Mouse (Mus musculus) intestine, postnatal 0 days (tissue): ENCODE results near the gene Fkbp1a. TPM values are rescaled to one million over a fixed set of nuclear protein-coding genes. Genes with fewer than 3 reads are reported as not detected.

Experiments
- ATAC-seq: fragments of 200-750 bp; cut with Nextera tagmentation; 2 replicates; pipeline ENCODE4 v1.8.0; 2017; ENCODE audit warnings: mild to moderate bottlenecking, moderate TSS enrichment, moderate library complexity
- H3K27ac ChIP-seq: fragments of 300-500 bp; sonication (generic); 2 replicates; pipeline ENCODE4 v1.5.1; 2014; ENCODE audit warnings: mild to moderate bottlenecking, low read depth, low read length, moderate library complexity
- H3K27me3 ChIP-seq: fragments of 300-500 bp; sonication (generic); replicated peaks from 2 replicates; pipeline ENCODE4 v1.6.1; 2014; ENCODE audit warnings: low read length, mixed read lengths; ENCODE audit not compliant: control insufficient read depth, insufficient read depth
- H3K36me3 ChIP-seq: fragments of 300-500 bp; sonication (generic); 2 replicates; pipeline ENCODE4 v1.6.1; 2014; ENCODE audit warnings: mild to moderate bottlenecking, moderate library complexity; ENCODE audit not compliant: control insufficient read depth, insufficient read depth
- H3K4me1 ChIP-seq: fragments of 300-500 bp; sonication (generic); replicated peaks from 2 replicates; pipeline ENCODE4 v1.6.1; 2014; ENCODE audit warnings: antibody characterized with exemption, low read length, mixed read lengths; ENCODE audit not compliant: control insufficient read depth, insufficient read depth
- H3K4me2 ChIP-seq: fragments of 300-500 bp; sonication (generic); replicated peaks from 2 replicates; pipeline ENCODE4 v1.6.1; 2014; ENCODE audit warnings: low read depth, mild to moderate bottlenecking, moderate library complexity
- H3K4me3 ChIP-seq: fragments of 300-500 bp; sonication (generic); 2 replicates; pipeline ENCODE4 v1.5.1; 2014; ENCODE audit warnings: low read depth, low read length
- H3K9ac ChIP-seq: fragments of 300-500 bp; sonication (generic); 2 replicates; pipeline ENCODE4 v1.6.1; 2014; ENCODE audit warnings: mild to moderate bottlenecking, low read depth, low read length
- H3K9me3 ChIP-seq: fragments of 300-500 bp; sonication (generic); 2 replicates; pipeline ENCODE4 v1.6.1; 2016; ENCODE audit warnings: mixed run types; ENCODE audit not compliant: control insufficient read depth
- CTCF ChIP-seq: sonication (generic); IDR thresholded peaks from 2 replicates; pipeline ENCODE4 v1.5.1; 2016; ENCODE audit warnings: low read depth, mild to moderate bottlenecking, control low read depth, antibody characterized with exemption, moderate library complexity
- WGBS: fragments of 180-500 bp; shearing (Covaris S2); extraction: QIAGEN DNeasy Blood & Tissue Kit; methylation state at CpG from one replicate; pipeline ENCODE4 v1.1.7; 2014; 5-methylcytosine and 5-hydroxymethylcytosine counted together
- polyA plus RNA-seq: library from polyadenylated mRNA; unstranded; fragments of >200 nt; fragmentation: Nextera tagmentation; extraction: Ambion mirVana; gene quantifications from 2 replicates; pipeline ENCODE4 v1.2.1, GENCODE M21; 2015

Fkbp1a gene
- polyA plus RNA-seq, 1 experiment from 2014 or later: 377 TPM

DNA sequence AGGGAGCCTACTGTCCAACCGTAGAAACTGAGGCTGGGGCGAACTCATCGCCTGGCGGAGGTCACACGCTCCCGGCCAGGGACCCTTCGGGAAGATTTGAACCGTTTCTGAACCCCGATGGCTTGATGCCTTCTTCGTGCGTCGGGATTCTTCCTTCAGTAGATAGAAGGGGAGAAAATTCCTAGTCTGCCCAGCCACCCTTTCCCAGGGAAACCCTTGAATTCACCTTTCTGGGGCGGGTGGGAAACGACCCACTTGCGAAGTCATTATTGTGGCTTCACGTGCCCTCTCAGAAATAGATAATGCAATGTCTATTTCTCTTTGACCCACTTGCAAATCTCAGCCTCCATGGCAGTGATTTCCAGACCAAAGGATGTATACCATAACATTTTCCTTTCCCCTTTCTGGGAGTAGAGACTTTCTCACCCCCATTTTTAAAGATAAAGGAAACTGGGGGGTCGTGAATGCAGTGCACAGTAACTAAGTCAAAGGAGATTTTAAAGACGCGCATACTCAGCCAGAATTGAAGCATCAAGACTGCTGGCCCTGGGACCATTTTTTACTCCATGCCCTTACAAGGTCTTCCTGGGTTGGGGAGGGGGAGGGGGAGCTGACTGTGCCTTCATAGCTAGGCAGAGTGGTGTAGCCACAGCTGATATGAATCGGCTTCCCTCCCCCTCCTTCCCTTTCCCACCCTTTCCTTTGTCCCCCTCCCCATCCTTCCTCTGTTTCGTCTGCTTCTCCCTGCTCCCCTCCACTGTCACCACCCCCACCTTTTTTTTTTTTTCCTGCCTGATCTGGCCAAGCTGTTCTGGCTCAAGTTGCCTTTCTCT, 996 bp downstream of the Fkbp1a start:
- Histone ChIP-seq H3K36me3 (peaks cover 16% of the 10 kb centered on the region; the same call in 1 of the 2 replicates), H3K4me1 (peaks cover 10% of the 10 kb centered on the region), H3K4me3 (peak overlapping the region; percentile 62), H3K9ac (peak overlapping the region; percentile 75), H3K9me3 (no peaks in the 10 kb centered on the region), H3K27ac (peak overlapping the region; percentile 80), H3K27me3 (no peaks in the 10 kb centered on the region), H3K4me2 (peak overlapping the region; percentile 80)
- whole genome bisulfite sequencing: 1% methylated on average over 21 of the region's 21 CpGs
- TF ChIP-seq CTCF: no peak
- no peak for ATAC-seq

DNA sequence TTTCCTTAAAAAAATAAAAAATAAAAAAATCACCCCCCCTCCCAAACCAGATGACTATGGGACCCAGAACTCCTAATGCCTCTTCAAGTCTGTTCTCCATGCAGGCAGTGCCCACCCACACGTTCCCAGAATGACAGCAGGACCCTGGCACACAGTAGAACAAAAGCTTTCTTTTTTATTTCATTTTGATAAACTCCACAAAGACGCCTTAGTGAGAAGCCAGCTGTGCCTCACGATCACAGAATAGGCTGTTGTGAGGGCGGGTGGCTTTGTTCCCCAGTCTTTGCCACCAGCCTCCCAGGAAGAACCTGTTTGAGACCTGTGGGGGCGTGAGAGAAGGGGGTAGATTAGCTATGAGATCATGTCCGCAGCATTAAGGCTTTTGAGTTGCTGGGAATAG, 2.4 kb downstream of the Fkbp1a start:
- no peak for TF ChIP-seq CTCF
- Histone ChIP-seq H3K27ac (no peak overlapping the region), H3K9me3 (no peaks in the 10 kb centered on the region), H3K4me2 (peak overlapping the region; percentile 80), H3K4me3 (no peak overlapping the region), H3K27me3 (no peaks in the 10 kb centered on the region), H3K36me3 (peaks cover 20% of the 10 kb centered on the region; the same call in 1 of the 2 replicates), H3K9ac (no peak overlapping the region), H3K4me1 (peaks cover 13% of the 10 kb centered on the region)
- ATAC-seq: no peak
- 63% methylated on average over 6 of the region's 6 CpGs for WGBS

DNA sequence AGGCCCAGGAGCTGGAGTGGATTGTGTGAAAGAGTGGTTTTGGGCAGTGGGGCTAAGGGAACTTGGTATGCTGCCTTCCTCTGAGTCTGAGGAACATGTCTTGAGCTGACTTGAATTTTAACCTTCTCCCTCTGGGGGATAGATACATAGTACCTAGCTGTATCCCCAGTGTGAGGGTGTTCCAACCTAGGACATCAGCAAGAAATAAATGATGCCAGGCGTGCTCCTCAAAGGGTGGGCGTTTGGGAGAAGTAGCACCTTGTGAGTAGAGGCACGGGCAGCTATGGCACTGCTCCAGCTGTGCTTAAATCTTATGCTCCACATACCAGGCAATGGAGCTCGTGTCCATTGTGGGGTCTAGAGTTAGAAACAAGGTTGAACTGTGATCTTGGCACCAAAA, 4.3 kb downstream of the Fkbp1a start:
- Histone ChIP-seq H3K9me3 (no peaks in the 10 kb centered on the region), H3K36me3 (peaks cover 37% of the 10 kb centered on the region), H3K27me3 (no peaks in the 10 kb centered on the region), H3K4me1 (peaks cover 10% of the 10 kb centered on the region), H3K4me2 (no peak overlapping the region), H3K4me3 (no peak overlapping the region), H3K27ac (no peak overlapping the region), H3K9ac (no peak overlapping the region)
- TF ChIP-seq CTCF: no peak
- no peak for ATAC-seq
- 89% methylated on average over 4 of the region's 4 CpGs for WGBS

DNA sequence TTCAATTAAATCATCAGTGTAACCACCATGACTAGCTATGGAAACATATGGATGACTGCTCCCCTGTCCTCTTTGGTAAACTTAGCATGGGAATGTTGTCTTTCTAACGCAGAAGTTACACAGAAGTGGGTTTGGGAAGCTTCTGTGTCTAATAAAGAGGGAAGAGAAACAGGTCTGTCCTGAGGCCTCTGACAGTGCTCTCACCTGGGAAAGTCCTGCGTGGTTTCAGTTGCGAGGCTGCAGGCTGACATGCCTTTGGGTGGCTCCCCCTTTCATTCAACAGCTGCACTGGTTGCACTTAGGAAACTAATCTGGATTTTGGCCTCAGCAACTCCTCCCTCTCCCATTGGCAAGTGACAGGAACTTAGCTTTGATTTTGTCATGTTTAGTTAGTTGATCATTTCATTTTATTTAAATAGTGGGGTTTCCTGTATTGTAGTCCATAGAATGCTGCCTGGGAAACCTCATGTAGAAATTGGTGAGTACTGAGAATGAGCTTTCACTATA, 7.4 kb downstream of the Fkbp1a start:
- no peak for ATAC-seq
- Histone ChIP-seq H3K4me3 (no peak overlapping the region), H3K9me3 (no peaks in the 10 kb centered on the region), H3K27ac (no peak overlapping the region), H3K4me1 (peaks cover 4% of the 10 kb centered on the region), H3K36me3 (peaks cover 58% of the 10 kb centered on the region), H3K27me3 (no peaks in the 10 kb centered on the region), H3K9ac (no peak overlapping the region), H3K4me2 (no peak overlapping the region)
- WGBS: 85% methylated on average over 3 of the region's 3 CpGs
- TF ChIP-seq CTCF: no peak

DNA sequence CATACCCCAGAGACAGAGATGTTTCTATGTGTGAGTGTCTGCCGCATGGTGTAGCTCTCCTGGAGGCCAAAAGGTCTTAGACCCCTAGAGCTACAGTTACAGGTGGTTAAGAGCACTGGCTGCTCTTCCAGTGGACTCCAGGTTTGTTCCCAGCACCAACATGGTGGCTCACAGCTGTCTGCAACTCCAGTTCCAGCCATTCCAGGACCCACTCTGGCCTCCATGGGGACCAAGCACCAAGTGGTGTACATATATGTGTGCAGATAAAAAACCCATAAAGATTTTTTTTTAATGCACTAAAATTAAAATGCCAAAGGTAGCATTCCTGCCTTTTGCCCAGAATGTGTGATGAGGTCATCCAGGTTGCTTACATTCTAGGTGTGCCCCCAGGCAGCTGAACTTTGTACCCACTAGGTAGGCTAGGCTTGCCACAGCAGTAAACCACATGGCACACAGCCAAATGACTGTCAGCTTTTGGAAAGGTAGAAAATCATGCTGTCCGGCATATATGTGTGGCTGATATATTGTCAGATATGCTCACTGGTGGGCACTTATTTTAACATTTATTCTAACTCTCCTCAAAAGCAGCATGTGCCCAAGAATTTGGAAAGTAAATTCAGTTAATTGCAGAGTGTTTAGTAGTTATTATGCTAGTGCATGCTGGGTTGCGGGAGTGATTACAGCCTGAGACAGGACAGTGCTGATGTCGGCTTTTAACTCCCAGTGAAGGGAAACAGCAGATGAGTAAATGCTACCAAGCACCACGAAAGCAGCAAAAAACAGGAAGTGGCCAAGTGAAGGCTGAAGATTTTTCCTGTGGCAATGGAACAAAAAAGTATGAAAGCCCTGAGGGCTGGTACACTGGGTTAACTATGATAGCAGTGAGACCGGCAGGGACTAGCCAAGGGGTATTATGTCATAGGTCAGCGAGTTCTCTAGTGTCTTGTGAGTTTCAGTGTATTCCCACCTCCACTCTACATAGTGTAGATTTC, 20.9 kb downstream of the Fkbp1a start:
- peak overlapping the region; percentile 22; the same call in 1 of the 2 replicates for H3K4me2 ChIP-seq
- peak; percentile 98 for ATAC-seq
- H3K4me1 ChIP-seq: no peaks in the 10 kb centered on the region
- H3K27me3 ChIP-seq: no peaks in the 10 kb centered on the region
- WGBS: 41% methylated on average over 7 of the region's 7 CpGs
- peaks cover 34% of the 10 kb centered on the region for H3K36me3 ChIP-seq
- no peak overlapping the region for H3K4me3 ChIP-seq
- 0 out of 2 replicates have a peak overlapping the region, but pooled peaks have one; percentile 18 for H3K9ac ChIP-seq
- no peaks in the 10 kb centered on the region for H3K9me3 ChIP-seq
- H3K27ac ChIP-seq: peak overlapping the region; percentile 88
- TF ChIP-seq CTCF: no peak

DNA sequence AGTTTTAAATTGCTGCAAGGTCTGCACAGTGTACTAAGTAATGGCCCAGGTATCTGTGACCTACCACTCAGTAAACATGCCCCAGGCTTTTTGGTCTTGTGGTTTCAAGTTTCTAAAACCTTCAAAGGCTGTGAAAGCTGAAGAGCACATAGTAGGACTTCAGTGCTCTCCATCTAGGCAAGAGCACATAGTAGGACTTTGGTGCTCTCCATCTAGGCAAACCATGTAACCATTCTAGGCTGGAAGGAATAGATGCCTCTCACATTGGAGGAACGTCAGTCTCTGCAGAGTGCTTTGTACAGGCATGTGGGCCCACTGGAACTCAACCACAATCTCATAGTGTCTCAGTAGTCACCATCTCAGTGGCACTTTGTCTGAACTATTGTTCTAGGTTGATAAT, 21.7 kb downstream of the Fkbp1a start:
- no peaks in the 10 kb centered on the region for H3K27me3 ChIP-seq
- no peak for TF ChIP-seq CTCF
- 77% methylated on average over 1 of the region's 1 CpGs for WGBS
- peak overlapping the region; percentile 88 for H3K27ac ChIP-seq
- no peaks in the 10 kb centered on the region for H3K9me3 ChIP-seq
- 0 out of 2 replicates have a peak overlapping the region, but pooled peaks have one; percentile 22 for H3K4me2 ChIP-seq
- no peak overlapping the region for H3K9ac ChIP-seq
- H3K36me3 ChIP-seq: peaks cover 27% of the 10 kb centered on the region
- no peak for ATAC-seq
- no peaks in the 10 kb centered on the region for H3K4me1 ChIP-seq
- H3K4me3 ChIP-seq: no peak overlapping the region
